Mouse (Mus musculus): ENCODE results near the gene Ccdc120.
A peak's percentile ranks its signal among the peaks of the same experiment; 100 is the strongest.
"Not testable (repeated sequence)": the region's sequence is repeated elsewhere in the genome, so short reads cannot be mapped to it uniquely, and the experiment has no call there.

The Ccdc120 gene

DNA sequence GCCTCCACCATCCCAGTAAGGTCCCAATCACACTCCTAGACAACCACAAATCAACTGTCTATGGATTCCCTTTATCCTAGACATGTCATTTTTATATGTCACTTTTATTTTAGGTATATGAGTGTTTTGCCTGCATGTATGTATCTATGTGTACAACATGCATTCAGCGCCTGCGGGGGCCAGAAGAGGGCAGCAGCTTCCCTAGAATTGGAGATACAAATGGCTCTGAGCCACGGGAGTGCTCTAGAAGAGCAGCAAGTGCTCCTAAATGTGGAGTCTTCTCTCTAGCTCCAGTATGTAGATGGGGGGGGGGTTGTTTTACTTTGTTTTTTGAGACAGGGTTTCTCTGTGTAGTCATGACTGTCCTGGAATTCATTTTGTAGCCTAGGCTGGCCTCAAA, 2.9 kb upstream of the Ccdc120 start:
- DNase-seq (ENCODE audit: low read depth, low spot score): not testable (repeated sequence)

- no peak for DNase-seq (ENCODE audit: low read depth, low spot score)
Measured at GRCm38 (mm10) chrX:7745429-7745828, 5.3 kb downstream of the Ccdc120 start.

- no peak for DNase-seq (ENCODE audit: low read depth, low spot score)
Measured at GRCm38 (mm10) chrX:7744940-7745339, 5.8 kb downstream of the Ccdc120 start.

- no peak for DNase-seq (ENCODE audit: low read depth, low spot score)
Measured at GRCm38 (mm10) chrX:7743470-7743869, 7.2 kb downstream of the Ccdc120 start.

GRCm38 (mm10) chrX:7741103-7741502, 9.6 kb downstream of the Ccdc120 start:
- DNase-seq (ENCODE audit: low read depth, low spot score): no peak

- DNase-seq (ENCODE audit: low read depth, low spot score): no peak
Measured at GRCm38 (mm10) chrX:7740082-7740819, 10.5 kb downstream of the Ccdc120 start.

GRCm38 (mm10) chrX:7739336-7740081, 11.2 kb downstream of the Ccdc120 start:
- DNase-seq (ENCODE audit: low read depth, low spot score): no peak

DNA sequence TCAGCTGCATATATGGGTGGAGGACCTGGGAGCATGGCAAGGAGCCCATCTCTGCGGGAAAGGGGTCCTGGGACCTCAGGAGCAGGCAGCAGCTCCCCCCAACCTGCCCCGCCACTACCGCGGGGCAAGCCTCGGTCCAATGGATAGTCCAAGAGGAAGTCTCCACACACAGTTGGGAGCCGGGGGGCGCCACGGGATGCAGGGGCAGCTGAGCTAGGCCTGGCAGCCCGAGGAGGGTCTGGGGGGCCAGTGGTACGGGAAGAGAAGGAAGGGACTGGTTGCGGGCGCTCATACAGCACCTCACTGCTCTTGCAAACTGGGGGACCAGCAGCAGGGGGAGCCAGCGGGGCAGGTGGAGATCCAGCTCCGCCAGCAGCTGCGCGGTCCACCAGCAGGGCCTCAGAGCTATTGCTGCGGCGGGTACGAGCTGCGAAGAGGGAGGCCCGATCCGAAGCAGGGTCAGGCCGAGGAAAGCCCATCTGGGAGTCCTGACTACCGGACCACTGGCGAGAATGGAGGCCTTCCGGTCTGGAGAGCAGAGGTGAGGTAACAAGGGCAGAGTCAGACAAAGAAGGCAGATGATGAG, 17.0 kb downstream of the Ccdc120 start:
- DNase-seq (ENCODE audit: low read depth, low spot score): no peak

DNA sequence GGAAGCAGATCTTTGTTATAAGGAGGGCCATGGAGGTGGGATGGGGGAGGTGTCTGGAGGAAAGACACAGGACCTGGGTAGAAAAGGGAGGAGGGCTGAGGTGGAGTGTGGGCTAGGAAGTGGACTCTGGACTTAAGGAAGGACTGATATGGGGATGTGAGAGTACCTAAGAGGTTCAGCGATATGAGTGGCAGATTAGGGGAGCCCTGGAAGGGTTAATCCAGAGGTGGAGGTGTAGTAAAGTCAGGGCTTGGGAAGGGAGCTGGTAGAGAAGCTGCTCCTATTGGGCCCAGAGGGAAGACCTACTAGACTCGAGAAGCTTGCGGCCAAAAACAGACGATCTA, 21.8 kb downstream of the Ccdc120 start:
- no peak for DNase-seq (ENCODE audit: low read depth, low spot score)

- DNase-seq (ENCODE audit: low read depth, low spot score): peak; percentile 88
Measured at GRCm38 (mm10) chrX:7728215-7728921, 22.3 kb downstream of the Ccdc120 start, which contains the start of gene Praf2. Praf2 (plus strand) TSS chrX:7728439.

GRCm38 (mm10) chrX:7727176-7727575, 23.5 kb downstream of the Ccdc120 start:
- DNase-seq (ENCODE audit: low read depth, low spot score): no peak

GRCm38 (mm10) chrX:7725841-7726240, 24.9 kb downstream of the Ccdc120 start:
- DNase-seq (ENCODE audit: low read depth, low spot score): no peak

- DNase-seq (ENCODE audit: low read depth, low spot score): no peak
Measured at GRCm38 (mm10) chrX:7724135-7724534, 26.6 kb downstream of the Ccdc120 start.

DNA sequence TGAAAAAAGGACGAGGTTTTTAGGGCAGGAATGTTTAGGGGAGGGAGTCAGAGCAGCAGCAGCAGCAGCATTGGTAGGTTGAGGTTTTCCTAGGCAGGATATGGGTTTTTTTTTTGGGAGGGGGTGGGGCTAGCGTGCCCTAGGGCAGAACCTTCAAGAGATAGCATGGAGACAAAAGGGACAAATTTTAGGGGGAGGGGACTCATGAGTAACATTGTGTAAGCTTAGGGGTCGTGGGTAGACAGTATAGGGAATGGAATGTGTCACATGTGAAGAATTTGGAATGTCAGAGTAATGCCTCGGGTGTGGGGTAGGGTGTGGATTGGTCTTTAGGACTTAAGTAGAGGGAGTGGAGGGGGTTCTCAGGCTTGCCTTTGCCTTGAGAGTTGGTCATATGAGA, 28.0 kb downstream of the Ccdc120 start:
- DNase-seq (ENCODE audit: low read depth, low spot score): no peak

GRCm38 (mm10) chrX:7722282-7722611, 28.5 kb downstream of the Ccdc120 start:
- no peak for DNase-seq (ENCODE audit: low read depth, low spot score)

DNA sequence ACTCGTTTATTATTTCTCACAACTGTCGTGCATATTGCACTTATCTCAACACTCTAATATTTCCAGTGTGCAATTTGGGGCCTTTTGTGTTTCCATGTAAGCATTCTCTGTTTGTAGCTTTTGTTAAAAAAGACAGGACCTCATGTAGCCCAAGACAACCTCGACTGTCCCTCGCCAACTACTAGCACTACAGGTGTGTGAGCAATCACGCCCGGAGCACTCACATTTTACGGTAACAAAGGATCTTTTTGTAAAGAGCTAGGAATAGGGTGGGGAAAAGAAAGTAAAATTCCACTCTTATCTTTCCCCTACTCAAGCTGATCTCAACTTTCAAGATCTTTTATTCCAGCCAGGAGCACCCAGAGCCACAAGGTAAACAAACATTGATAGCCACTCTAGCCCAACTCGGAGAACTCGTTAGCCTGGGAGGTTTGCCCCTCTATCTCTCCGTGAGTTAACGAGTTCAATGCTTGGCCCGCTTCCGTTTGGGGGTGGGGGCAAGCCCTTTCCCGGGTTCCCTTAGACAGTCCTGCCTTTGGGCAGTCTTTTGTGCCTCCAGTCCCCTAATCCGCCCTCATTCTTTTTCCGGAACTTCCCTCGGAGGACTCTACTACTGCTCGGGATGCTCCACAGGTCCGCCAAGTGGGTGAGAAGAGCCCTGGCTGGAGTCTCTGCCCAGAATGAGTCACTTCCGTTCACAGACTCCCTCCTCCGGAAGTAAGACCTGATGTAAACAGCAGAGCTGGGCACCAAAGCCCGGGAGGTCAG, 29.0 kb downstream of the Ccdc120 start, which contains the start of gene Gm45208:
Gene Gm45208 (plus strand): TSS at position 732 of the 768 bp plus-strand sequence.
- peak; percentile 59 for DNase-seq (ENCODE audit: low read depth, low spot score)

DNA sequence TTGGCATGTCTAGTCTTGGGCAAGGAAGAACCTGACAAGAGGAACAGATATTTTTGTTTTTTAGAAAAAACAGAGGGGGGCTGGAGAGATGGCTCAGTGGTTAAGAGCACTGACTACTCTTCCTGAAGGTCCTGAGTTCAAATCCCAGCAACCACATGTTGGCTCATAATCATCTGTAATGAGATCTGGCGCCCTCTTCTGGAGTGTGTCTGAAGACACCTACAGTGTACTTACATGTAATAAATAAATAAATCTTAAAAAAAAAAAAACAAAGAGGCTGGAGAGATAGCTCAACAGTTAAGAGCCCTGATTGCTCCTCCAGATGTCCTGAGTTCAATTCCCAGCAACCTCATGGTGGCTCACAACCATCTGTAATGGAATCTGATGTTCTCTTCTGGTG, 34.6 kb downstream of the Ccdc120 start:
- DNase-seq (ENCODE audit: low read depth, low spot score): not testable (repeated sequence)

DNA sequence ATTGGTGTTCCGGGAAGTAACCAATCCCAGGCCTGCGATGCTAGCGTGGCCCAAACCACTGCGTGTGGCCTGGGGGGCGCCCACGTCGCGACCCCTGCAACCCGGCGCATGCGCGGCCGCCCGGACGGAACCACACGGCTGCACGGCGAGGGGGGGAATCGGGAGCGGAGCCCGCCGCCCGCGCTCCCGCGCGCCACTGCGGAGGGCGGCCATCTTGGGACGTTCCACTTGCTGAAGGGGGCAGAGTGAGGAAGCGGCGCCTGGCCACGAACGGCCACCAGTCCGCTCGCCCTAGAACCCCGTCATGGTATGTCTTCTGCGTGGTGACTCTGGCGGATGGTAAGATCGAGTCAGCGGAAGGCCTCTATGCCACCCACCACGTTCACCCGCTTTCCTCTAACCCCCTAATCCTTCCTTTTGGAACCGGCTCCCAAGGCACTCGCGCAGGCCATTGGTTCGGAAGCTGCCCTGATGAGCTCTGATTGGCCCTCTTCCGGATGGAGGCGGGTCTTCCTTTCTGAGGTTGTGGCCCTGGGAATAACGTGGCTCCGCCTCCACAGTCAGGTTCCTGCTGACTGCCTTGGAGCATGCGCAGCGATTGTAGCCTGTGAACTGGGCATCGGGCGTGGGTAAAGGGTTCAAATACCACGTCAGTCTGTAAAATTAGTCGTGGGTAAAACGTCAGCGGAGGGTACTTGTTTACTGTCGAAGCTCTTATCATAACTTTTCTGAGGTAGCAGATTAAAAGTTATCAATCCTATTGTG, 36.4 kb downstream of the Ccdc120 start, which contains the start of gene Wdr45:
Gene Wdr45 (plus strand): TSS at position 199 of the 765 bp plus-strand sequence.
- DNase-seq (ENCODE audit: low read depth, low spot score): peak; percentile 97

DNA sequence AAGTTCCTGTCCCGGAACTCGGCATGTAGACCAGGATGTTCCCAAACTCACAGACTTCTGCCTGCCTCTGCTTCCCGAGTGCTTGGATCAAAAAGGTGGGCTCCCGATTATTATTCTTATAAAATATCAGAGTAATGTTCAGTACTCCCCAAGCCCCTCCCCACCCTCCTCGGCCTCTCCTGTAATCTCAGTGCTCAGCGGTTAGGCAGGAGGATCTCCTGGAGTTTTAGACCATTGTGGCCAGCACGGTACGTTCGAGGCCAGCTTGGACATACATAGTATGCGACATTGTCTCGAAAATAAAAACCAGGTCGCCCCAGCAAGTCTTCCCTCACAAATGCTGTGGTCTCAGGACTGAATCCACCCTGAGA, 37.0 kb downstream of the Ccdc120 start:
- DNase-seq (ENCODE audit: low read depth, low spot score): not testable (repeated sequence)

- peak; percentile 89 for DNase-seq (ENCODE audit: low read depth, low spot score)
Measured at GRCm38 (mm10) chrX:7696954-7697381, 53.7 kb downstream of the Ccdc120 start, which contains the start of gene Gpkow. Gpkow (plus strand) TSS chrX:7697131.
